Mouse (Mus musculus) frontal cortex, adult (tissue): ENCODE data around the gene Cd300ld2.
A peak's percentile ranks its signal among the peaks of the same experiment; 100 is the strongest.
"Not testable (repeated sequence)": the region's sequence is repeated elsewhere in the genome, so short reads cannot be mapped to it uniquely, and the experiment has no call there.

Source experiments
- ATAC-seq: cut with Nextera tagmentation; 2 replicates; pipeline ENCODE4 v1.9.2; 2017; ENCODE audit warnings: mild to moderate bottlenecking, moderate library complexity, mixed read lengths; ENCODE audit not compliant: low TSS enrichment

Cd300ld2 gene

GRCm38 (mm10) chr11:115016093-115016492, at the start of gene Cd300ld2:
TSS of gene Cd300ld2 (minus strand) at chr11:115016193.
- ATAC-seq, result not testable (repeated sequence)

- ATAC-seq, result no peak
Measured at GRCm38 (mm10) chr11:115062077-115062476, 46.1 kb upstream of the Cd300ld2 start, which contains the start of gene Cd300e. TSS of gene Cd300e (minus strand) at chr11:115062177.

GRCm38 (mm10) chr11:115059797-115060196, 43.8 kb upstream of the Cd300ld2 start:
- no peak for ATAC-seq

- no peak for ATAC-seq
Measured at GRCm38 (mm10) chr11:115058701-115059100, 42.7 kb upstream of the Cd300ld2 start.

- ATAC-seq, result no peak
Measured at GRCm38 (mm10) chr11:115054537-115054936, 38.5 kb upstream of the Cd300ld2 start.

- no peak for ATAC-seq
Measured at GRCm38 (mm10) chr11:115052991-115053390, 37.0 kb upstream of the Cd300ld2 start.

- no peak for ATAC-seq
Measured at GRCm38 (mm10) chr11:115052206-115052605, 36.2 kb upstream of the Cd300ld2 start.

GRCm38 (mm10) chr11:115049282-115049895, 33.4 kb upstream of the Cd300ld2 start:
- ATAC-seq, result peak; percentile 47; the same call in 1 of the 2 replicates

GRCm38 (mm10) chr11:115048259-115048658, 32.3 kb upstream of the Cd300ld2 start, which contains the start of gene Cd300ld3:
TSS of gene Cd300ld3 (minus strand) at chr11:115048409.
- no peak for ATAC-seq

GRCm38 (mm10) chr11:115037669-115038068, 21.7 kb upstream of the Cd300ld2 start, which contains the start of gene Cd300ld5:
TSS of gene Cd300ld5 (minus strand) at chr11:115037769.
- not testable (repeated sequence) for ATAC-seq

- ATAC-seq, result not testable (repeated sequence)
Measured at GRCm38 (mm10) chr11:115026912-115027311, 10.9 kb upstream of the Cd300ld2 start, which contains the start of gene Cd300ld4. TSS of gene Cd300ld4 (minus strand) at chr11:115027012.

- ATAC-seq, result no peak
Measured at GRCm38 (mm10) chr11:115004070-115004469, 11.9 kb downstream of the Cd300ld2 start.

GRCm38 (mm10) chr11:115001474-115002040, 14.4 kb downstream of the Cd300ld2 start, which contains the start of gene Cd300c2:
TSS of gene Cd300c2 (minus strand) at chr11:115001880.
- ATAC-seq, result no peak

GRCm38 (mm10) chr11:114989793-114990192, 26.2 kb downstream of the Cd300ld2 start, which contains the start of gene Cd300ld:
TSS of gene Cd300ld (minus strand) at chr11:114989922.
- no peak for ATAC-seq

GRCm38 (mm10) chr11:114981866-114982265, 34.1 kb downstream of the Cd300ld2 start:
- peak; percentile 73; the same call in 1 of the 2 replicates for ATAC-seq

- no peak for ATAC-seq
Measured at GRCm38 (mm10) chr11:114972726-114973125, 43.3 kb downstream of the Cd300ld2 start.

GRCm38 (mm10) chr11:114968752-114969207, 47.2 kb downstream of the Cd300ld2 start, which contains the start of gene Cd300c:
TSS of gene Cd300c (minus strand) at chr11:114969157.
- no peak for ATAC-seq

GRCm38 (mm10) chr11:114965182-114965828, 50.7 kb downstream of the Cd300ld2 start:
- 0 out of 2 replicates have a peak, but pooled peaks have one; percentile 34 for ATAC-seq

GRCm38 (mm10) chr11:114960369-114960768, 55.6 kb downstream of the Cd300ld2 start:
- ATAC-seq, result no peak
